Mouse (Mus musculus) c-Kit-positive CD71-negative TER-119-negative erythroid progenitor cells, embryonic 14.5 days (primary cell): Measurements from ENCODE around the gene Magoh.
A peak's percentile ranks its signal among the peaks of the same experiment; 100 is the strongest.

Experiments used
- DNase-seq: peaks from one replicate; pipeline ENCODE4 v3.0.0-alpha.2; 2013; ENCODE audit warnings: low read depth

Gene Magoh

DNA sequence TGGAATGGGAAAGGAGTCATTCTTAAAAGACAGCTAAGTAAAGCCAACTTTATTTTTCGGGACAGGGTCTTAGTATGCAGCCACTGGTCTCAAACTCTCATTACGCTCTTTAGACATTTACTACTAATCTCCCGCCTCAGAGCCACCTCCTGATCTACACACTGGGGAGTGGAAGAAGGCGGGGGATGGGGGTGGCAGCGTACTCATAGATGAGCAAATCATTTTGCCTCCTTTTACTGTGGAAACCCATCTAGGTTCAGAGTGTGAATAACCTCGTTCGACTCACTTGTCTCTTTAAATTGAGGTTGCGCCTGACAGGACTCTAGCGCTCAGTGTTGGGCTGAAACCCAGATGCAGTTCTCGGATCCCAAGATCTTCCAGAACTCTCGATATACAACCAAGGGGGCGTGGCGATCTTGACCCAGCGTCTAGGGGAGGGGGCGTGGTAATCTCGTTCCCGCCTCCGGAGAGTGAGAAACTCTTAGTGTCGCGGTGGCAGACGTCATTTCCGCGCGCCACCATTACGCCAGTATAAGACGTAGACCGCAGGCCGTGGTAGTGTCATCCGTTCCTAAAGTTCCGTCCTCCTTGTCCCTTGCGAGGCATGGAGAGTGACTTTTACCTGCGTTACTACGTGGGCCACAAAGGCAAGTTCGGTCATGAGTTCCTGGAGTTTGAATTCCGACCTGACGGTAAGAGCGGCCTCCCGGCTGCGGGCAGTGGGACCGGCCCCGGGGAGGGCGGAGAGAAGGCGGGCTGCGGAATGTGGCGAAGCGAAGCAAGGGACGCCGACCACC lies at the start of gene Magoh:
Gene Magoh, plus strand, starts transcription at position 502 of the 797 bp plus-strand sequence.
- peak; percentile 98 for DNase-seq

DNA sequence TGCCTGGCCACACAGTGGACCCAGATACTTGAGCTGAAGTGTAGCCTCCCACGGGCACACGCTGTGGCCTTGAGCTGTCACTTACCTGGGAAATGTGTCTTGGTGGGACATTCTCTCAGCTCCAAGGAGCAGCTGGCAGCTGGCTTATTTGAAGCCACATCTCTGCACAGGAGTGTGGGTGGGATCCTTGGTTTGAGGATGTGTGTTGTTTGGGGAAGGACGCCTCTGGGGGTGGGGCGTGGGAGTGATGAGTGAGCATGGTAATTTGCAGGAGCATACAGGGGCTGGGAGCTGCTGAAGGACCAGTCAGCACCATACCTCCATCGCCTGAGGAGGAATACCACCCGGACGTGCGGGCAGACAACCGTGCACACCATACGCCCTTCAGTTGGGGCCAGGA lies 49.4 kb upstream of the Magoh start:
- no peak for DNase-seq

DNA sequence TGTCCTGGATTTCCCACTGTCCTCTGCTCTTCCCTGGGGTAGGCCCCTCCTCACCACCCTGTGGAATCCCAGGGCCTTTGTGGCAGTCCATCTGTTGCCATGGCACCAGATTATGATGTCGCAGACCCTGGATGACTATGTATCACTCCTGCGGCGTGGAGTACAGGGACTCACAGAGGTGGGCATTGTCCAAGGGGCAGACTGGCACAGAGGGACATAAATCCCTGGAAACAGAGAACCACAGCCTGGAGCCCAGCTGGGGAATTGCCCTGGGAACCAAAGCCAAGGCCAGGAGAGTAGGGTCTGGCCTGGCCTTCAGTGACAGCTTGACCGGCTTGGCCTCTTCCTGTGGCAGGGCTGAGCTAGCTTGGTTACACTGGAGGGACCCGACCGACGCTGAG lies 48.7 kb upstream of the Magoh start:
- no peak for DNase-seq

DNA sequence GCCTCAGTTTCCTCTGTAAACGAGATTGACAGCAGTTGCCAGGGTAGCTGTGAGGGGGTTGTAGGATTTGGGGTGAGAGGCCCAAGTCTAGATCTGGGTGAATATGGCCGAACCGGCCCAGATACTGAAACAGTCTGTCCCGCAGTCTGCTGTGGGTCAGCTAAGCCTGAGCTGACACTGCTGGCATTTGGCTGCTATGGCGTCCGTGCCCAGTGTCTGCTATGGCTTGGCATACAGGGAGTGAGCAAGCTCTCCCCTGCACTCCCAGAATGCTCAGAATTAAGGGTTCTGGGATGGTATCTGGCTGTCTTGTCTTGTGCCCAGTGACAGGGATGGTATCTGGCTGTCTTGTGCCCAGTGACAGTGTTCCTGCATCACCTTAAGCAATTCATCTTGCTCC lies 47.9 kb upstream of the Magoh start:
- no peak for DNase-seq

DNA sequence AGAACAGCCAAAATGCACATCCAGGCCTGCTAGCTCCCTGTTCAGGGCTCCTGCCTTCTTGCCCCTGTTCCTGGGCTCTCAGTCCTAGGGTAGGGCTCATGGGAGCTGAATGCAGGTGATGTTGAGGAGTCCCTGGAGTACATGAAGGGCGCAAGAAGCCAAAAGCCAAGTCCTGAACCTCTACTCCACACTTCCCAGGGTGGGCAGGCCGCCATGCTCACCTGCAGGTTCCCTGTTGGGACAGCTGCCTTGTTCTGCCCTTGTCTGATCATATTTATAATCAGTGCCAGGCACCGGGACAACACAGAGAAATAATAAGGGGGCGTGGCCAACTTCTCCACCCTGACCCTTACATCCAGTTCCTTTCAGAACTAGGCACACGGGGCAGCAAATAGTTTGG lies 46.0 kb upstream of the Magoh start:
- no peak for DNase-seq

DNA sequence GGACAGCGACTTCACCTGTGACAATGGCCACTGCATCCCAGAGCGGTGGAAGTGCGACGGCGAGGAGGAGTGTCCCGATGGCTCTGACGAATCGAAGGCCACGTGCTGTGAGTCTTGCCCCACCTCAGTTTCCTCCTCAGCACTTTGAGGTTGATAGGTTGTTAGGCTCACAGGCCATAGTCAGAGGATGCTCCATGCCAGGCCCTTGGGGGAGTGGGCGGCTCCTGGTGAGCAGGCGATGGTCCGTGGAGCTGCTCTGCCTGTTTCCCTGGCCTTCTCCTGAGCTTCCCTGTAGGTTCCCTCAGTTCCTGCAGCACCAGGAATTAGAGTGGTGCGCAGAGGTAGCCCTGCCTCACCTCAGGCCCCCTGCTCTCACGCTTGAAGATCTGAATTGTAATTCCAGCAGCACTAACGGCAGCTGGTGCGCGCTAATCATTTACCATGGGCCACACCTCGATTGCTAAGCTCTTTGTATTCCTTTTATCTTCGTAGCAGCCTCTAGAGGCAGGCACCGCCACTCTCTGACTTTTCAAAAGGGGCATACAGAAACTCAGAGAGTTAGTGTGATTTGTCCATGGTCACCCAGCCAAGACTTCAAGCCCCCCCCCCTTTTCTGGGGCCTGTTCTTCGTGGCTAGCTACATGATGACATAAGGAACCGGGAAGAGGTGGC lies 44.8 kb upstream of the Magoh start:
- no peak for DNase-seq

DNA sequence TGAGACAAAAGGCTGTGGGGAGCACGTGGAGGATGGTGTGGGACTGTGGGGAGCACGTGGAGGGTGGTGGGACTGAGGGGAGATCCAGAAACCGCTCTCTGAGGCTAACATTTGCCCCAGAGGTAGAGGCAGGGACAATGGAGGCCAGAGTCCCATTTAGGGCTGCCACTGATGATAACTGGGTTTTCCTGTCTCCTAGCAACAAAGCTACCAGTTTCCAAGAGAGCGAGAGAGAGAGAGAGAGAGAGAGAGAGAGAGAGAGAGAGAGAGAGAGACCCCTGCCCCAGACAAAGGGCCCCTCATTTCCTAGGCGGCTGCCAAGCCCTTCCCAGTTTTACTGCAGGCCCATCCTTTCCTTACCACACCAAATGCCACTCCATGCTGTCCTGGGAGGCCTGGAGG lies 44.0 kb upstream of the Magoh start:
- no peak for DNase-seq

DNA sequence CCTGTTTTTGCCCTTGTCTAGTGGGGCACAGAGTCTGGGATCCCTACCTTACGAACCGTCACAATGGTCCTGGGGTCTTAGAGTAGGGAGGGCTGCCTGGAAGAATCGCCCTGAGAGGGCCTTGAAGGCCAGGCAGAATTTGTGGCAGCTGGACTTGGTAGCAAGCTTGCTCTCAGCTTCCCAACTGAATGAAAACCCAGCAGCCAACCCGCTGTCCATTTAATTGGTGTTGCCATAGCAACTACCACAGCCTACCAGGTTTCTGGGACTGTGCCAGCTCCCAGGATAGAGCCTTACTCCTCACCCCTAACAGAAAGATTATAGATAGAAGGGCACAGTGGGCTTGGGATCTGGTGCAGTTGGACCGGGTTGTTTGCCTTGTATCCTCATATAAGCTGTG lies 42.8 kb upstream of the Magoh start:
- no peak for DNase-seq

DNA sequence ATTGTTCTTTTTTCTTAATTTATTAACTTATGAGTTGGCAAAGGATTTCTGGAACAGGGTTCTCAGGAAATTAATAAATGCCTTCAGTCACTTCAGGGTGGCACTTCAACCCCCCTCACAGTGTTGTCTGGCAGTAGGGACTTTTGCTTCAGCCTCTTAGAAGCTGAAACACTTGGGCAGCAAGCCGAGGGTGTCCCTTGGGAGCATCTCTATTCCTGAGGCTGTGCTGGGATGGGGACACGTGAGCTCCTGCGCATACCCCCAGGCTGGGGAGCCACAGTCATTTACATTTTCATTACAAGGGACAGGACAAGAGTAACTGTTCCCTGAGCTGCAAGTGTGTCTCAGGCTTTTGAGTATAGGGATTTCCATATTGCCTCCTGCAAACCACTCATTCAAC lies 41.6 kb upstream of the Magoh start:
- DNase-seq = no peak

DNA sequence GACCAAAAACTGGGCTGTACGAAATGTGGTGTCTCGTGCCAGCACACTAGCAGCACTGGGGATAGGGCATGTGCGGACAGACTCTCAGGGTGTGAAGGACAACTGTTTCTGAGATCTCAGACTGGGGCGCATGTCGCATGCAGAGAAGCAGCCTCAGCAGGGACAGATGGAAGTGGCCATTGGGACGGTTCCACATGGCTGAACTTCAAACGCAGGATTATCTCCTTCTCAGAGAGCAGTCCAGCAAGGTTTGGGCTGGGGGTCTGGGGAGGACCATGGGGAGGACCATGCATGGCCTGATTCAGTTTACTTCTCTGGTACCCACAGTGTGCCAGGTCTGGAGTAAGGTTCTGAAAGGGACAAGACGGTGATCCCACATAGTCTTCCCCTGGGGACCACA lies 35.9 kb upstream of the Magoh start:
- no peak for DNase-seq

DNA sequence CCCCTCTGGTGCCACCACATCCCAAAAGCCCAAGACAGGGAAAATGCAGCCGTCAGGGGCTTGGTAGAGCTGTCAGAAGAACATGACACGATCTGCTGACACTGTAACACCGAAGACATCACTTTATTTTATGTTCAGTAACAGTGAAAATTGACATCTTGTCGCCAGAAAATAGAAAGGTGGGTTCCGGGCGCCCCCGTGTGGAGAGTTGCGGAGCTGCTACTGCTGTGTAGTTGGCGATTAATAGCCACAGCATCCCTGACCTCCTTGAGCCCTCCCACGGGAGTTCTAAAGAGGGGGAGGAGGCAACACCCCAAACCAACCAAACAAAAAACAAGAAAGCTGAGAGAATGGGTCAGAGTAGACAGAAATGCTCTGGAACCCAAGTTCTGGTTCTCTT lies 34.6 kb upstream of the Magoh start:
- peak; percentile 39 for DNase-seq

DNA sequence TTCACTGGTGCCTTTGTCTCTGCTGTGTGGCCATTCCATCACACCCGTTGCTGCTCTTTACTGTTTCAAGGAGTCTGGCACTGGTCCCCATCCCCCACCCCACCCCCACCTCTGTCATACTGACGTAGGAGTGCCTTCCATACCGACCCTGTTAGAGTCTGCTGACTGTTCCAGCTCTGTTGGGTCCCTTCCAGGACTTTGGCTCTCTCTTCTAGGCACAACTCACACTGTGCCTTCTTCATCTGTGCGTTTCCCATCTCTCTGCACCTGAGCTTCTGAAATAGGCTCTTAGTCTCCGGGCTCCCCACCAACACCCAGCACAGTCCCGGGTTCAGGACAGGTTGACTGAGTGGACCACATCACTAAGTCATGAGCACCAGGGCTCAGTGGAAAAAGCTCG lies 32.8 kb upstream of the Magoh start:
- no peak for DNase-seq

DNA sequence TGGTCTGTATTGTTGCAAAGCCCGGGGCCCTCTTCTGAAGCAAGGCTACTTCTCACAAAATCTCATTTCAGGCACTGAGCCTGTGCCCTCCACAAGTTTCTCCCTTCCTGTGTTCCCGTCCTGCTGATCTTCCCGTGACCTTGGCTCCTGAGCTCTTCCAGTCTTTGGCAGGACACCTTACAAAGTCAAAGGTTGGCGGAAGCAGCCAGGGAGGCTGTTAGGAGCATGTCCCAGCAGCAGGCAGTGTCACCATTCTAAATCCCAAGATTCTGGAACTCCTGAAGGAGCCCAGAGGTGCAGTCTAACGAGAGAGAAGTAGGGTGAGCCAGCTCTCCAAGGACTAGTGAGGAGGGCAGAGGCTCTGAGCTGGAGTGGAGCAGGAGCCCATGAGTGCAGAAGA lies 31.0 kb upstream of the Magoh start:
- DNase-seq = no peak

DNA sequence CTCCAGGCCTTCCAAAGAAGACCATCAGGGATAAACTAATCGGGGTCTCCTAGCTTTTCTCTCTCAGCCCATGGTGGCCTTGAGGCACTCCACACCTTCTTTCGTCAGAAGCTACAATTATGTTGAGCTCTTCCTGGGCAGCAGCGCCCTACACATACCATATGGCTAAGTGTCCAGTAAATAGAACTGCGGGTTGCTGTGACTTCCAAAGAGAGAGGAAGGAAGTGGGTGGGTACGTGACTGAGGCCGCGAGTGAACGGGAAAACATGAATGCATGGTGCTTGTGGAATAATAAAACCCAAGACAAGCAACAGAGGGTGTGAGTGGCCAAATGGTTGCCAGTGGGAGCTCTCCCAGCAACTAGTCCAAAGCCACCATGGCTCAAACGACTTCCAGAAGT lies 29.9 kb upstream of the Magoh start:
- DNase-seq = no peak

DNA sequence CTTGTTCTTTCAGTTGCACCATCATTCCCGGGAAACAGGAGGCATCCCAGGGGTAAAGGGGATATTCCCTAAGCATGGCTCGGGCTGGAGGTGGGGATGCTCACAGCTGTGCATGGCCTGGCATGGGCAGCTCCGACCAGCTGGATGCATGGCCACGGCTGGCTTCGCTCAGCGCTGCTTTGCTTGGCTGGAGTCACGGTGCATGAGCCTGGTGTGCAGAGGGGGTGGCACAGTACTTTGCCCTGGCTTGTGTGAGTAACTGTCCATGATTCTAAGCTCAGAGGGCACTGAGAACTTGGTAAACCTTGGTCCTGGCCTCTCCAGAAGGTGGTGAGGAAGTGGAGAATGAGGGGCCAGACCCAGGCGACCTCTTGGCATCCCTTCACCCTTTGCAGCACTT lies 29.5 kb upstream of the Magoh start:
- DNase-seq = no peak

DNA sequence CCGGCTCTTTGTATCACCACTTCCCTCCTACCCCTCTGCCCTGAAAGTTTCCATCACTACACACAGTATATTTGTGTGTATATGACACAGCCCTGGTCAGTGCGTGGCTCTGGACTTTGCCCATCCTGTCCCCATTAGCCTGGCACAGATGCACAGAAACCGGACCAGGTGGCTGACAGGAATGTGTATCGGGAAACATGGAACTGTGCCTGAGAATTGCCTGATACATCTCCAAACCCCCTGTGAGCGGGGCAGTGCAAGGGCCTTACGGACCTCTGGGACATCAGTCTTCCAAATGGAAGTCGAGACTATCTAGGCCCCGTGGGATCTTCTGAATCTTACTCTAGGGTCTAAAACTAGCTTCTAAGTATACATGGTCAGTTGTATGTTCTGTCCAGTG lies 26.2 kb upstream of the Magoh start:
- DNase-seq = no peak

DNA sequence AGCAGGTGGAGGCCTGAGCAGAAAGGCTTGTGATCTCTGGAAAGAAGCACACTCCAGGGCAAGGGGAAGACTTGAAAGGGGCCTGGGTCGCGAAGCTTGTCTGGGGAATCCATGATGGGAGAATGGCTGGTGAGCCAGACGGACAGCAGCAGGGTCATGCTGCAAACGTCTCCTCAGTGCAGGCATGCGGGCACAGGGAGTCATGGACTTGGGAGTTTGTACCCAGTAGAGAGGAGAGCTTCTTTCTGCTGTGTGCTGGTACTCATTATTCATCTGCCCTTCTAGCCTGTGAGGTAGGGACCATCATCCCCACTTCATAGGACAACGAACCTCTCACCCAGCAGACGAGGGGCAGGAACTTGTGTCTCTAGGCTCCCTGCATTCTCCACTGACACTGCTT lies 25.7 kb upstream of the Magoh start:
- no peak for DNase-seq

DNA sequence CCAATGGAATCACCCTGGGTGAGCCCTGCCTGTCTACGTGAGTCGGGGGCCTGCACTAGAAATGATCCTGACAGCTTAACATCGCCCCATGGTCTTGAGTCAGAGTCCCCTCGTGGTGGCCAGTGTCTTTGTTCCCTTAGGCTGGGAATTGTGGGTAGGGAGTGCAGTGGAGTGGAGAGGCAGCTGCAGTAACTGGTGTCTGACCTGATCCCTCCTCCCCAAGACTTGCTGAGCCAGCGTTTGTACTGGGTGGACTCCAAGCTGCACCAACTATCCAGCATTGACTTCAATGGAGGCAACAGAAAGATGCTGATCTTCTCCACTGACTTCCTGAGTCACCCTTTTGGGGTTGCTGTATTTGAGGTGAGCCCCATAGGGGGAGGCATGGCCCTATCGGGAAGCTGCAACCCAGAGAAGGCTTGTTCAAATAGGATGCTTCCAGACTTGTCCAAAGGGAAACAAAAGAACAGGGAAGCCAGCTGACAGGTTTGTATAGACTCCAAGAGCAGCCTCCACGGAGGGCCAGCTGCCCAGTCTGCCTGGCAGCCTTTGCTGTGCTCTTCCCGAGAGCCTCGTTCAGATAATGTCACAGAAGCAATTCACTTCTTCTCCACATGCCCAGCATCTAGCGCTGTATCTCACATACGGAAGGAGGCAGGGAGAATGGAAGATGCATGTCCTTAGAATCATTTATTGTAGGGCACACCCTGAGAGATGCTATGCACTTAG lies 22.4 kb upstream of the Magoh start:
- no peak for DNase-seq

DNA sequence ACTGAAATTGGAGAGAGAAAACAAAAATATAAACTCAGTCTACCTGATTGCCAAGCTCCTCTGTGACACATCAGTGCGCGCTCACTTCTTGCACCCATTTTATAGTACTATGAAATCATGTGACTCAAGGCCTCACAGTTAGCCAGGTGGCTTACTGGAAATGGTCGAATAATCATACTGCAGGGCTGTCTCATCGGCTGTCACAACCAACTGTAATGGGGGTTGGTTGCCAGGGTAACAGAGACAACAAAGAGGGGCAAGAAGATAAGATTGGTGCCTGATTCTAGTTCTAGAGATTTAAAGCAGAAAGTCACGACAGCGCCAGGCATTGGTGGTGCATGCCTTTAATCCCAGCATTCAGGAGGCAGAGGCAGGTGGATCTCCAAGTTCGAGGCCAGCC lies 20.6 kb upstream of the Magoh start:
- DNase-seq = no peak

DNA sequence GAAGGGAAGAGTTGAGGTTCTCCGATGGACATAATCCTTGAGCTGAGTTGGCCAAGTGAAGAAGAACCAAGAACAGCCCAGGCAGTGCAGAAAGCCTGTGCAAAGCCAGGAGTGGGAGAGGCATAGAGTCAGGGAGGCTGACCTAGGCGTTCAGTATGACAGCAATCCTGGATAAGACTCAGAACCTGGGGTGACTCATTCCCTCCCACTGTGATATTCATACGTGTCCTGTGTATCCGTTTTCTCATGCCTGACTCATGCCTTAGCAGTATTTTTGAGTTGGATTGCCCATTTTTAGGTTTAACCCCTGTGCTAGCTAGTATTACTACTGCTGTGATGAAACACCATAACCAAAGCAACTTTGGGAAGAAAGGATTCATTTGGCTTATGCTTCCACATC lies 14.7 kb upstream of the Magoh start:
- no peak for DNase-seq

DNA sequence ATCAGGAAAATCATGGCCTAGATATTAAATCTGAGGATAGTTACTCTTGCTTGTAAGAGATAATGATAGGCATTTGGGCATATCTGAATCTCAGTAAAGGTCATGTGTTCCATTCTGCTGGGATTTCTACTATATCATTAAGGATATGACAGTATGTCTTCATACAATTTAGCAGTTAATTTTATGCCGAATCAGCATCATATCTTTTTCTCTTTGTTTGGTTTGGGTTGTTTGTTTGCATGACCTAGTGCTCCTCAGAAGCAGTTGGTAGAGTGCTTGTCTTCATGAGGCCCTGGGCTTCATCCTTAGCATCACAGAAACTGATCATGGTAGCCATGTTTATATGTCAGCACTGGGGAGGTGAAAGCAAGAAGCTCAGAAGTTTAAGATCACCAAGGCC lies 2.1 kb downstream of the Magoh start:
- DNase-seq = no peak

DNA sequence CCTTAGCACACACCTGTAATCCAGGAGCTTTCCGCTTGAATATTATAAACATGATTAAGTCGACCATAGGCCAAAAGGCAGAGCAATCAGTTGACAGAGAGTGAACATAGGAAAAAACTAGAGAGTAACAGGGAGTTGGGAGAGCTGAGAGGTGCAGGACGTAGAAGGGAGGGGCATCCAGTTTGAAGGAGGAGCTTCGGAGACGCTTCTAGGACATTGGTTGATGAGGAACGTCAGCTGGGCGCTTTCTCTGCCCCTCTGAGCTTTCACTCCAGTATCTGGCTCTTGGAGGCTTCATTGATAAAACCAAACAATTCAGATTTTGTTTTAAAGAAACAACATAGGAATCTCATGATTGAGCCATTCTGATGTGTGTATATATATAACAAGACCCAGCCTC lies 6.8 kb downstream of the Magoh start:
- no peak for DNase-seq

DNA sequence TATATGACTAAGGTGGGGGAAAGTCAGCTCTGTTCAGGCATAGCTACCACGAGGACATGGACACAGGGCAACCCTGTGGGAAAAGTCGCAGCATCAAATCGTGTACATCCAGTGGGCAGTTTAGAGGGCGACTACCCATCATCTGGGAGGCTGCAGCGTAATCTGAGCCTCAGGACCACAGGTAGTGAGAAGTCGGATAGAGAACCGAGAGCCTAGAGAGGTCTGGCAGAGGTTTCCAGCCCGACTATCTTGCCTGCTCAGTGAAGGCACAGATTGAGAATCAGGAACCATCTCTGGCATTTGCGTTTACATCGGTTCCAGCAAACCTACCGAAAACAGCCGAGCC lies 9.8 kb downstream of the Magoh start:
- no peak for DNase-seq
